Mouse (Mus musculus) mesoderm, embryonic 11.5 days (tissue): ENCODE measurements around the gene Arhgef10l.

Source experiments
- DNase-seq: peaks from one replicate; pipeline ENCODE4 v3.0.0-alpha.2; 2012; ENCODE audit warnings: low read depth, low spot score

Arhgef10l gene

GRCm38 (mm10) chr4:140694551-140695060 is 28.8 kb upstream of the Arhgef10l start:
- no peak for DNase-seq

DNA sequence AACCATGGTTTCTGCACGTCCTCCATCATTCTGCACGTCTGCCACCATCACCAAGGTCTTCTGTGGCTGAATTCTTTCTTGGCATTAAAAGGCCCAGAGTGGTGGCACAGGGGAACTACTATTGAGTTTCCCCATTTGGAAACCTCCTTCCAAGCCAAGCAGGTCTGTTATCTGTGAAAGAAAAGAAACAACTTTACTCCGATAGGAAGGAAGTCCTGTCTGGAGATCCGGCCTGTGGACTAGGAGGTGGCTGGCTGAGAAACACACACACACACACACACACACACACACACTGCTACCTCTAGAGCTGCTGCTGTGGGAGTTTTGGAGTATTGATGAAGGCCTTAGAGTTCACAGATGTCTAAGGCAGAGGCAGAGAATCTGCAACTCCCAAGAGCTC is 27.7 kb upstream of the Arhgef10l start:
- DNase-seq = no peak

GRCm38 (mm10) chr4:140691481-140691880 is 25.7 kb upstream of the Arhgef10l start:
- no peak for DNase-seq

GRCm38 (mm10) chr4:140689873-140690655 is 24.3 kb upstream of the Arhgef10l start:
- no peak for DNase-seq

DNA sequence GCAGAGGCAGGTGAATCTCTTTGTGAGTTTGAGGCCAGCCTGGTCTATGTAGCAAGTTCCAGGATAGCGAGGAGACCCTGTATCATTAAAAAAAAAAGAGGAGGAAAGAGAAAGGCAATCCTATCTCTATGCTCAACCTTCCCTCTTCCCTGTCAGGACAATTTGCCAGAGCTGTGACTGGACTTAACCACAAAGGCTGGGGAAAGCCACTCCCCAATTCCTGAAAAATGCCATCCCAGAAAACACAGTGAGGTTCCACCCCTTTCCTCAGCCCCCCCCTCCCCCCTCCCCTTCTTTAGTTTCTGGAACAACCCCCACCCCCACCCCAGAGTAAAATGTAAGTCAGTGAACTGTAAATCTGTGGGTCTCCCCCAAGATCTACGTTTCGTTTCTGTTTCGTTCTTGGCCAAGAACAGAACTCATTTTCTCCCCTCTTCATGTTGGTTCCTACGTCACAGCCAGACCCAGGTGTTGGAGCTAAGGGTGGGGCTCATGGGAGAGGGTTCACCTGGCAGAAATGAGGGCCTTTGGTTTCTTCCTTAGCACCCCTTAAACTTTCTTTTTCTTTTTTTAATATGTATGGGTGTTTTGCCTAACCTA is 23.1 kb upstream of the Arhgef10l start:
- DNase-seq = no peak

DNA sequence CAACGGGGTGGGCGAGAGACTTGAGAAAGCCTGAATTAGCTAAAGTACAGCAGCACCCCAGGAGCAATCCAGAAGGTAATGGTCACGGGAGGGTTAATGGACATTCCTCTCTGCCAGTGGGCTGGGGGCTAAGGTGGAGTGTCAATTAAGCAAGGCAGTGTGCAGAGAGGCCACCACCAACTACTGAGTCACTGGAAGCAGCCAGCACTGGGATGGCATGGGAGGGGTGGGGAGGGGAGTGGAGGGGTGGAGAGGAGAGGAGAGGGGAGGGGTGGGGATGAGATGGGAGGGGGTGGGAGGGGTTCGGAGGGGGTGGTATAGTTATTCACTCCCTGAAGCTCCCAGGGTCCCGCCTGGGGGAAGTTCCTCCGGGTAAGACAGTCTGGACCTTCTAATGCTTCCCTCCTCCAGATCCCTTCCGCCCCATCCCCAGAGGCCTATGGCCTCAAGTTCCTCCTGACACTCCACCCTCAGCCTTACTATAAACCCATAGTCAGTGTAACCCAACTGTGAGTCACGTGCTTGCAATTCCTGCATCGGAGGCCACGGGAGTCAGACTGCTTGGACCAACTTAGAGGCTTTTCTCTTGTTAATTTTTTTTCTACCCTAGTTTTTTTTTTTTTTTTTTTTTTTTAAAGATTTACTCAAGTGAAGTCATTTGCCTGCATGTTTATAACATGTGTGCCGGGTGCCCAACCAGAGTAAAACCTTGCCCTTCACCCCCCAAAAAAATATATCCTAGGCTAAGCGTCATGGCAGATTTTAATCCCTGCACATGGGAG is 22.4 kb upstream of the Arhgef10l start:
- no peak for DNase-seq

DNA sequence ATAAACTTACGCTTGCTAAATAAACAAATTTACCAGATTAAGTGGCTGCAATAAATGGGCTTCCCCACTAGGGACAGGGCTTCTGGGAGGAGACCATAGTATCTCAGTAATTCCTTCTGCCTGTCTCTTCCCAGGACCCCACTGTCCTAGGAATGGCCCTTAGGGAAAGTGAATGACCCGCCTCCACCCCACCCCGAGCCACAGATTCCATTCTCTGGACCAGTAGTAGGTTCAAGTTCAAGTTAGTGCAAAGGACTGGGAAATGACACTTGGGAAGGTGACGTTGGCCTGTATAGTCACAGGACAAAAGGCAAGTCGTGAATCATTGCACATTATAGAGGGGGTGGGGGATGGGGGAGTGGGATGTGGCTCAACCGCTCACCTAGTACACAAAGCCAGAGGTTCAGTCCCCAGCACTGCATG is 19.1 kb upstream of the Arhgef10l start:
- DNase-seq = peak; percentile 32

DNA sequence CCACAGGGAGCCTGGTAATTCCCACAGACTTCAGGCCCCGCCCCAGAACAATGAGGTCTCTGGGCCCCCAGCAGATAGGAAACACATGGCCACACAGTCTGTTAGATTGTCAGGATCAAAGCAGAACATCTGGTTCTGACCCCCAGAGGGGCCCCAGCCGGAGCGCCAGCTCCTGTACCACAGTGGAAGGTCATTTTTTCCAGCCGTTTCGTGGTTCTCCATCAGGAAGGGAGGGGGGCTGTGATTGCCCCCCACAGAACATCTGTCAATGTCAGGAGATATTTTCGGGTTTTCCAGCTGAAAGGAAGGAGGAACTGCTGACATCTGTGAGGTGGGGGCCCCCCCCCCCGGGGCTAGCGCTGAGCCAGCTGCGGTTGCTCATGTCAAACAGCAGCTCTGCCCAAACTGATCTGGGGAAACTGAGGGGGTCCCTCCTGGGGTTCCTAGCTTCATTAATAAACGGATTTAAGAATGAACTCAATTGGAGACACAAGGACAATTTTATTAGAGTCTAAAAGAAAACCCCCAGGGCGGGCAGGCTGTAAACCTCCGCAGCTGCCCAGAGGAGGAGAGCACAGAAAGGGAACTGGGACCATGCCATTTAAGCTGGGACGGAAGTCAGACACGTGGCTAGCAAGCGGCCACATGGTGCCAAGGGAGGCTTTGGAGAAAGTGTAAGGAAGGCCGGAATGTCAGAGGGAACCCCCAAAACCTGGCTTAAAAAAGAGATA is 18.5 kb upstream of the Arhgef10l start:
- peak; percentile 75 for DNase-seq

- DNase-seq = no peak
These were observed 17.8 kb upstream of the Arhgef10l start for GRCm38 (mm10) chr4:140683608-140684007.

DNA sequence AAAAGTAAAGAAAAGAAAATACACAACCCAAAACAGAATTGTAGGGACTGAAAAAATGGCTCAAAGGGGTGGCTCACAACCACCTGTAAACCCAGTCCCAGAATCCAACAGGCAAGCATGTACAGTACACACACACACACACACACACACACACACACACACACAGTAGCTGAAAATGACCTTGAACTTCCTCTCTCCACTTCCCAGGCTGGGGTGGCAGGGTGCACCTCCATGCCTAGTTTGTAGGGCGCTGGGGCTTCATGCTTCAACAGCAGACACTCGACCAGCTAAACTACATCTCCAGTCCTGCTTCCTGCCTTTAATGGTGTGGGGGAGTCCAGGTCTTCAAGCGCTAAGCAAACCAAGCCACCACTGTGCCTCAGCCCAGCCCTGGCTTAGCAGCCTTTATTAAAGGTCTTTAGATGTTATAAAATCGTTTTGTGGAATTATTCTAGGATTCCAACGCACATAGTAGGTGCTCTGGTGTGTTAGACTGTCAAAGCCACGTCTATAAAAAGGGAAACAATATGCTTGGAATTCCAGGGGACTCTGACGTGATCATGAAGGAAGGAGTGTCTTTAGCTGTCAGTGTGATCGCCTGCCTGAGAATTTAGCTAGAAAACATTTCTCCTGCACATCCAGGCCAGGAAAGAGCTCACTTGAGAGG is 15.1 kb upstream of the Arhgef10l start:
- DNase-seq = no peak

GRCm38 (mm10) chr4:140679723-140680380 is 14.0 kb upstream of the Arhgef10l start:
- peak; percentile 84 for DNase-seq

GRCm38 (mm10) chr4:140679038-140679437 is 13.2 kb upstream of the Arhgef10l start:
- DNase-seq = no peak

- DNase-seq = peak; percentile 87
These were observed 8.6 kb upstream of the Arhgef10l start for GRCm38 (mm10) chr4:140674345-140674926.

DNA sequence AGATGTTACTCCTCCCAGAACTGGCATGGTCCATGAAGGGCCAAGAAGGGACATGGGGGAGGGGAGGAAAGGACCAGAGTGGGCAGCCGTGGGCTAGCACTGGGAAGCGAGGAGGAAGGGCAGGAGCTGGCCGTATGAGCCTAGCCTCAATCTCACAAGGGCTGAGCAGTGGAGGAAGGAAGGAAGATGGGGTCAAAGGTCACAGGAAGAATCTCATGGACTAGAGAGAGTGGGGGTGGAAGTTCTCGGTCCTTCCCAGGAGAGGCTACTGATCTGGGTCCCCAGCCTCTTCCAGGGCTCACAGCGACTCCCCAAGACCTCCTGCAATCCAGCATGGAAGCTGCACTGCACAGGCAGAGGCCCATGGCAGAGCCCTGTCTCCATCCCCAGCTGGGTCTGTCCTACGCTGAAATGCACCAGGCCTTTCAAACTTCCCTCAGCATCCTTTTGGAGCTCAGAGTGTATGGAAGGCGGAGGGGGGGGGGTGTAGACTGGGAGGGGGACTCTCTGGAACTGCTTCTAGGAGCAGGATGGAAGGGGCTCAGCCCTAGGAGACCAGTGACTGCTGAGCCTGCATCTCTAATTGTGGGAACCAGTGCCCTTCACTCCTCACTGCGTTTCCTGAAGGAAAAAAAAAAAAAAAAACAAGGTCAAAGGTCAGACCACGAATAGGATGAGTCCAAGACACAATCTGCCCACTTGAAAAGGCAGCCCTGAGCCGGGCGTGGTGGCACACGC is 7.9 kb upstream of the Arhgef10l start:
- no peak for DNase-seq

GRCm38 (mm10) chr4:140667802-140668201 is 2.0 kb upstream of the Arhgef10l start:
- no peak for DNase-seq

DNA sequence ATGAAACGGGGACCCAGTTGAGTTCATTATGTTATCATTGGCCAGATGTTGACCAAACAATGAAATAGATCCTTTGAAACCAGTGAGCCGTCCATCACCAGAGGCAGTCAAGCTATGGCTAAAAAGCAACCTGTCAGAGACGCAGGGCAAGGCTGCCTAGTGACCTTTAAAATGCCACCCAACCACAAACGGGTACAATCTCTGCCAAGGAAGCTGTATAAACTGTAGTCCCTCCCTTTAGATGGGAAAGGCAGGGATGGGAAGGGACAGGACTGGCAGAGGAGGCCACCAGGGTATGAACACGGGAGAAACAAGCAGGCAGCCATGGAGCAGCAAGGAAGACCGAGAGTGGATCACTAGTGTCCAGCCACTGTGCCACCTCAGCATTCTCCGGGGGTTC is 759 bp downstream of the Arhgef10l start:
- no peak for DNase-seq

DNA sequence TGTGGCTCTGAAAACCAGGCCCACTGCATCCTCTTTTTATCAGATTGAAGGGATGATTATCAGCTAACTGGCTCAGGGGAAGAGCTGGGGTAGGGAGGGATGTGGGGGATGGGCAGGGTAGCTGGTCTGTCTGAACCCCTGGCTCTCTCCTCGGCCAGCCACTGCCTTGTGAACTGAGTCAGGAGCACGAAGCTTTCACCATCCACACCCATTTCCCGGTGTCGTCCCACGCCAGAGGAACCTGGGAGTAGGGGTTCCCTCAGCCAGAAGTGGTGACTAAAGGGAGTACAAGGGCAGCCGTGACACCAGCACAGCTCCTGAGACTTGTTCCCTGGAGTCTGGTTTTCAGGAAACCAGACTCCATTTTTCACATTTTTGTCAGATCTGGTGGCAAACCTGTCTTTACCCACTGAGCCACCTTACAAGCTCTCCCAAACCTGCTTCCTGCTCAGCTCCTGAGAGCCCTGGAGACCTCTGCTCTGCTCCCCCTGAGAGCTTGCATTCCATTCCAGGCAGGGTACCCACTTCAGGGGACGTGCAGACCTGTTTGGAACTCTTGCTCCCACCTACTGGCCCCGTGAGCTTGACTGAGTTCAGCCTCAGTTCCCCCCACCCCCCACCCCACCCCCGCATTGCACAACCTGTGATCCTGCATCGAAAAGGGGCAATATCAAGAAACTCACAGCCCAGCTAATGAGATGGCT is 2.8 kb downstream of the Arhgef10l start:
- DNase-seq = no peak

GRCm38 (mm10) chr4:140662453-140662852 is 3.4 kb downstream of the Arhgef10l start:
- DNase-seq = no peak
